Mouse (Mus musculus) cortical plate, adult 2 months (tissue): ENCODE data around the gene Adat2.

Experiments used
- CTCF ChIP-seq: fragments of 200-500 bp; IDR thresholded peaks from 2 replicates; pipeline ENCODE4 v1.5.1; 2011; ENCODE audit warnings: mild to moderate bottlenecking, control low read depth, low read length; ENCODE audit not compliant: insufficient read depth; ENCODE audit errors: extremely low read depth
- POLR2A ChIP-seq: fragments of 200-500 bp; IDR thresholded peaks from 2 replicates; pipeline ENCODE4 v1.6.1; 2011; ENCODE audit warnings: mild to moderate bottlenecking, low read length, control low read depth; ENCODE audit not compliant: insufficient read depth; ENCODE audit errors: extremely low read depth

DNA sequence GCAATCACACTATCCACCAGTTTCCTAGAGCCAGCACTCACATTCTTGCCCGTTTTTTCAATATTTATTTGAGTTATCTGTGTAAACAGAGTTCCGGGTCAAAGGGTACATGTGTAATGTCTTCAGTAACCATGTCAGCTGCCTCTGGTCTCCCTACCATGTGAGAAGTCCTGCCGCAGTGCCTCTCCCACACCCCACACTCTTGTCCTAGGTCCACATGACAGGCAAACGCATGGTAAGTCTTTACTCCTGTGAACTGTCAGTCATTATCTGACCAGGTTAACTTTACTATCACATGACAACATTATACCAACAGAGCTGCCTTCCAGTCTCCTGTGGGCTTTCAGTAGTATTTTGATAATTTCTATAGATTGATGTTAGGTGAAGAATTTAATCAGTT lies 24.5 kb upstream of the Adat2 start:
- TF ChIP-seq POLR2A (no peak), CTCF (no peak)
